Mouse (Mus musculus) lung, postnatal 0 days (tissue): ENCODE measurements around the gene Nae1. TPM values are rescaled to one million over a fixed set of nuclear protein-coding genes. Genes with fewer than 3 reads are reported as not detected.

Experiments used
- ATAC-seq: fragments of 200-750 bp; cut with Nextera tagmentation; 2 replicates; pipeline ENCODE4 v1.8.0; 2017; ENCODE audit warnings: moderate library complexity
- DNase-seq: peaks from one replicate; pipeline ENCODE4 v3.0.0-alpha.2; 2016; ENCODE audit warnings: low spot score
- H3K27ac ChIP-seq: fragments of 300-500 bp; sonication (generic); 2 replicates; pipeline ENCODE4 v1.5.1; 2014; ENCODE audit warnings: antibody characterized with exemption, mild to moderate bottlenecking, low read length, mixed read lengths
- H3K27me3 ChIP-seq: fragments of 300-500 bp; sonication (generic); replicated peaks from 2 replicates; pipeline ENCODE4 v1.6.1; 2014; ENCODE audit warnings: low read length, mixed read lengths; ENCODE audit not compliant: insufficient read depth
- H3K36me3 ChIP-seq: fragments of 300-500 bp; sonication (generic); 2 replicates; pipeline ENCODE4 v1.6.1; 2014; ENCODE audit warnings: low read length, mixed read lengths; ENCODE audit not compliant: insufficient read depth
- H3K4me1 ChIP-seq: fragments of 300-500 bp; sonication (generic); 2 replicates; pipeline ENCODE4 v1.6.1; 2014; ENCODE audit warnings: antibody characterized with exemption, low read depth, low read length, mixed read lengths; ENCODE audit not compliant: insufficient read depth
- H3K4me2 ChIP-seq: fragments of 300-500 bp; sonication (generic); replicated peaks from 2 replicates; pipeline ENCODE4 v1.6.1; 2014; ENCODE audit warnings: low read depth, mild to moderate bottlenecking, low read length, moderate library complexity, mixed read lengths
- H3K4me3 ChIP-seq: fragments of 300-500 bp; sonication (generic); 2 replicates; pipeline ENCODE4 v1.5.1; 2014; ENCODE audit warnings: low read depth, low read length
- H3K9ac ChIP-seq: fragments of 300-500 bp; sonication (generic); replicated peaks from 2 replicates; pipeline ENCODE4 v1.6.1; 2014; ENCODE audit warnings: low read depth, mild to moderate bottlenecking
- H3K9me3 ChIP-seq: fragments of 300-500 bp; sonication (generic); 2 replicates; pipeline ENCODE4 v1.6.1; 2016; ENCODE audit warnings: low read length, mixed read lengths
- CTCF ChIP-seq: IDR thresholded peaks from 2 replicates; pipeline ENCODE4 v1.5.1; 2016; ENCODE audit warnings: antibody characterized with exemption, mild to moderate bottlenecking
- EP300 ChIP-seq: IDR thresholded peaks from 2 replicates; pipeline ENCODE4 v1.6.1; 2016; ENCODE audit warnings: antibody characterized with exemption, mild to moderate bottlenecking, control low read depth
- WGBS: fragments of 180-500 bp; shearing (Covaris S2); extraction: QIAGEN DNeasy Blood & Tissue Kit; methylation state at CpG from one replicate; pipeline ENCODE4 v1.1.7; 2014; 5-methylcytosine and 5-hydroxymethylcytosine counted together
- polyA plus RNA-seq: library from polyadenylated mRNA; unstranded; fragments of >200 nt; fragmentation: Nextera tagmentation; extraction: Ambion mirVana; gene quantifications from 2 replicates; pipeline ENCODE4 v1.2.1, GENCODE M21; 2015

The Nae1 gene
- polyA plus RNA-seq, 1 experiment from 2014 or later = 57.9 TPM

GRCm38 (mm10) chr8:104541515-104541880 is 7.1 kb upstream of the Nae1 start:
- H3K36me3 ChIP-seq = no peaks in the 10 kb centered on the region
- peaks cover 30% of the 10 kb centered on the region for H3K27me3 ChIP-seq
- H3K27ac ChIP-seq = no peak overlapping the region
- H3K4me3 ChIP-seq = peak overlapping the region; percentile 45
- peaks cover 6% of the 10 kb centered on the region; the same call in 1 of the 2 replicates for H3K4me1 ChIP-seq
- DNase-seq (no peak), ATAC-seq (no peak)
- no peaks in the 10 kb centered on the region for H3K9me3 ChIP-seq
- no peak for TF ChIP-seq EP300
- no peak for TF ChIP-seq CTCF
- no peak overlapping the region for H3K9ac ChIP-seq
- peak overlapping the region; percentile 84 for H3K4me2 ChIP-seq
- 15% methylated on average over 8 of the region's 8 CpGs for WGBS

GRCm38 (mm10) chr8:104540710-104541514 is 6.5 kb upstream of the Nae1 start:
- Histone ChIP-seq H3K9me3 (no peaks in the 10 kb centered on the region), H3K4me3 (peak overlapping the region; percentile 45), H3K36me3 (no peaks in the 10 kb centered on the region), H3K4me1 (peaks cover 6% of the 10 kb centered on the region; the same call in 1 of the 2 replicates), H3K27ac (no peak overlapping the region), H3K4me2 (peak overlapping the region; percentile 84), H3K27me3 (peaks cover 30% of the 10 kb centered on the region), H3K9ac (no peak overlapping the region)
- under 1% methylated on average over 54 of the region's 76 CpGs for WGBS
- TF ChIP-seq CTCF (no peak), EP300 (no peak)
- ATAC-seq (peak; percentile 30; the same call in 1 of the 2 replicates), DNase-seq (no peak)

GRCm38 (mm10) chr8:104540238-104540637 is 5.8 kb upstream of the Nae1 start:
- ATAC-seq (no peak), DNase-seq (no peak)
- H3K4me1 ChIP-seq = peaks cover 7% of the 10 kb centered on the region; the same call in 1 of the 2 replicates
- H3K4me3 ChIP-seq = peak overlapping the region; percentile 45
- no peaks in the 10 kb centered on the region for H3K36me3 ChIP-seq
- 48% methylated on average over 7 of the region's 7 CpGs for WGBS
- peak overlapping the region; percentile 84 for H3K4me2 ChIP-seq
- peaks cover 30% of the 10 kb centered on the region for H3K27me3 ChIP-seq
- TF ChIP-seq CTCF (no peak), EP300 (no peak)
- no peak overlapping the region for H3K27ac ChIP-seq
- no peak overlapping the region for H3K9ac ChIP-seq
- no peaks in the 10 kb centered on the region for H3K9me3 ChIP-seq

GRCm38 (mm10) chr8:104539566-104539965 is 5.1 kb upstream of the Nae1 start:
- H3K27me3 ChIP-seq = peaks cover 30% of the 10 kb centered on the region
- ATAC-seq = no peak
- no peak for TF ChIP-seq EP300
- no peak for TF ChIP-seq CTCF

GRCm38 (mm10) chr8:104538896-104539295 is 4.5 kb upstream of the Nae1 start:
- H3K9ac ChIP-seq = no peak overlapping the region
- H3K36me3 ChIP-seq = no peaks in the 10 kb centered on the region
- peaks cover 9% of the 10 kb centered on the region; the same call in 1 of the 2 replicates for H3K4me1 ChIP-seq
- no peaks in the 10 kb centered on the region for H3K9me3 ChIP-seq
- H3K27ac ChIP-seq = no peak overlapping the region
- H3K27me3 ChIP-seq = peaks cover 30% of the 10 kb centered on the region
- WGBS = 85% methylated on average over 4 of the region's 4 CpGs
- no peak overlapping the region for H3K4me3 ChIP-seq
- TF ChIP-seq EP300 (no peak), CTCF (no peak)
- no peak for ATAC-seq
- no peak overlapping the region for H3K4me2 ChIP-seq
- no peak for DNase-seq

More at GRCm38 (mm10) chr8:104539566-104539965, 5.1 kb upstream of the Nae1 start:
- no peak overlapping the region for H3K9ac ChIP-seq
- DNase-seq = no peak
- H3K4me1 ChIP-seq = peaks cover 9% of the 10 kb centered on the region; the same call in 1 of the 2 replicates
- WGBS = 78% methylated on average over 2 of the region's 2 CpGs
- H3K9me3 ChIP-seq = no peaks in the 10 kb centered on the region
- H3K27ac ChIP-seq = no peak overlapping the region
- H3K4me3 ChIP-seq = no peak overlapping the region
- no peak overlapping the region for H3K4me2 ChIP-seq
- H3K36me3 ChIP-seq = no peaks in the 10 kb centered on the region

- peaks cover 15% of the 10 kb centered on the region for H3K27me3 ChIP-seq
- DNase-seq (no peak), ATAC-seq (no peak)
- TF ChIP-seq EP300 = no peak
- no peak for TF ChIP-seq CTCF
- peaks cover 6% of the 10 kb centered on the region; the same call in 1 of the 2 replicates for H3K4me1 ChIP-seq
- no peak overlapping the region for H3K27ac ChIP-seq
- no peaks in the 10 kb centered on the region for H3K36me3 ChIP-seq
- no peak overlapping the region for H3K9ac ChIP-seq
- no peaks in the 10 kb centered on the region for H3K9me3 ChIP-seq
- no peak overlapping the region for H3K4me3 ChIP-seq
- WGBS = 75% methylated on average over 4 of the region's 4 CpGs
- peak overlapping the region; percentile 79; the same call in 1 of the 2 replicates for H3K4me2 ChIP-seq
Observed at GRCm38 (mm10) chr8:104536028-104536427, 1.6 kb upstream of the Nae1 start.
